Mouse (Mus musculus): ENCODE results near the gene Ank. TPM values are rescaled to one million over a fixed set of nuclear protein-coding genes. Genes with fewer than 3 reads are reported as not detected.

Ank gene
- polyA plus RNA-seq, 1 experiment from 2014 or later, result 18.0 TPM

DNA sequence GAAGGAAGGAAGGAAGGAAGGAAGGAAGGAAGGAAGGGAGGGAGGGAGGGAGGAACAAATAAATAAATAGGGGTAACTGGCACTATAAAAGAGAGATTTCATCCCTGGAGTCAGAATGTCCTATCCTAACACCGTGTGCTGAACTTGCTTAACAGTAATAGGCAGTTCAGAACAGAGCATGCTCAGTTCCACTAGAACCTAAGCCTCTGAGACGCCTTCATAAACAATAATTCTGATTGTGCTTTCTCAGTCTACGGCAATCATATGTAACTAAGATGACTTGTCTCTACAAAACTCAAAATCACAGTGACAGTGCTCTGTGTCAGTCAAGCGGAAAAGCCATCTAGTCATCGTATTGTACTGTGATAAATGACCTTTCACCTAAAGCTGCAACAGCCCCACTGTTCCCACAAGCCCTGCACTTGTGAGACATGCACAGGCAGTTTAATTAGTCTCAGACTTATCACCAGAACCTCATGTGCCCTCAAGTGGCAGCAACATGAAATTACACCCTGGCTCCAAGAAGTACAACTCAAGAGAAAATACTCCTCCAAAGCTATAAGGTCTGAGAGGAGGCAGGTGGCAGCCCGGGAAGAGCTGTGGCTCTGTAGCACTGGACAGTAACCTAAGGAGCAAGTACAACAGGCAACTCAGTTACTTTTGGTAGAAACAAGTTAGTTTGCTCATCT lies 146.2 kb downstream of the Ank start:
- H3K9ac ChIP-seq (ENCODE audit: low read depth, low read length), result no peak overlapping the region
- ATAC-seq (ENCODE audit: low read depth) (peak; percentile 83; the same call in 1 of the 2 replicates), DNase-seq (ENCODE audit: low spot score) (peak; percentile 85)
- WGBS, result 47% methylated on average over 6 of the region's 6 CpGs
- H3K27ac ChIP-seq (replicated peaks; ENCODE audit: low read depth, low read length), result no peak overlapping the region
- H3K36me3 ChIP-seq (ENCODE audit: control insufficient read depth, insufficient read depth, low read length), result peaks cover 72% of the 10 kb centered on the region
- H3K4me3 ChIP-seq (ENCODE audit: low read depth, low read length), result no peak overlapping the region
- H3K4me2 ChIP-seq (ENCODE audit: low read depth, low read length), result no peak overlapping the region
- H3K27me3 ChIP-seq (replicated peaks; ENCODE audit: control insufficient read depth, insufficient read depth, low read length), result no peaks in the 10 kb centered on the region
- no peaks in the 10 kb centered on the region for H3K9me3 ChIP-seq (ENCODE audit: control insufficient read depth, low read length)
- no peaks in the 10 kb centered on the region for H3K4me1 ChIP-seq (ENCODE audit: control insufficient read depth, insufficient read depth, low read length)

DNA sequence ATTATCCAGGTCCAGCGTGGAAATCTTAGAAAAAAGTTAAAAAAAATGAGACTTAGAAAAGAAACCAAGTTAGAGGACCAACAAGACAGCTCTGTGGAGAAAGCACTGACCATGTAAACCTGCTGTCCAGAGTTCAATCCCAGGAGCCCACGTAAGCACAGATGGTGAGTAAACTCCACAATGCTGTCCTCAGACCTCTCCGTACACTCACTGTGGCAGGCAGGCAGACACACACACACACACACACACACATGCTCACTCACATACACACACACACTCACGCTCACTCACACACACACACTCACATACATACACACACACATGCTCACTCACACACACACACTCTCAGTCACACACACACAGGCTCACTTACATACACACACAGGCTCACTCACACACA lies 146.8 kb downstream of the Ank start:
- H3K4me3 ChIP-seq (ENCODE audit: low read depth, low read length), result no peak overlapping the region
- H3K4me2 ChIP-seq (ENCODE audit: low read depth, low read length), result no peak overlapping the region
- H3K36me3 ChIP-seq (ENCODE audit: control insufficient read depth, insufficient read depth, low read length), result peaks cover 72% of the 10 kb centered on the region
- 92% methylated on average over 4 of the region's 4 CpGs for WGBS
- no peaks in the 10 kb centered on the region for H3K4me1 ChIP-seq (ENCODE audit: control insufficient read depth, insufficient read depth, low read length)
- no peak overlapping the region for H3K27ac ChIP-seq (replicated peaks; ENCODE audit: low read depth, low read length)
- no peaks in the 10 kb centered on the region for H3K27me3 ChIP-seq (replicated peaks; ENCODE audit: control insufficient read depth, insufficient read depth, low read length)
- DNase-seq (ENCODE audit: low spot score) (no peak), ATAC-seq (ENCODE audit: low read depth) (no peak)
- no peak overlapping the region for H3K9ac ChIP-seq (ENCODE audit: low read depth, low read length)
- no peaks in the 10 kb centered on the region for H3K9me3 ChIP-seq (ENCODE audit: control insufficient read depth, low read length)

DNA sequence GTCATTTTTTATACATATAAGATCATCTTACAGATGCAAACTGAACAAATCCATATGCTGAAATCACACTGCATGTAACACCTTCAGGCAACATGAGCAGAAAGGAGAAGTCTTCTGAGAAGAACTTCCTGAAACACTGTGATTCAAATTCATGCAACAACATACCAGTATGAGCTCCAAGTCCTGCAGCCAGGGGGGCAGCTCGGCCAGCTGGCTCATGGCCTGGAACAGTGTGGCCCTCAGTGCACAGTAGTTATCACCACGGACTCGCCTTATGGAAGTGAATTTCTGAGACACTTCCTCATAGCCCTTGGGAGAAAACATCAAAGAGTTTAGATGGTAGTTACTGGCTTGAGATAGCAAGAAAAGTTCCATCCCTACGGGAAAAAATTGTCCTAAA lies 149.7 kb downstream of the Ank start:
- WGBS, result 79% methylated on average over 4 of the region's 4 CpGs
- Histone ChIP-seq H3K4me3 (ENCODE audit: low read depth, low read length) (no peak overlapping the region), H3K27me3 (replicated peaks; ENCODE audit: control insufficient read depth, insufficient read depth, low read length) (no peaks in the 10 kb centered on the region), H3K9ac (ENCODE audit: low read depth, low read length) (no peak overlapping the region), H3K4me1 (ENCODE audit: control insufficient read depth, insufficient read depth, low read length) (no peaks in the 10 kb centered on the region), H3K9me3 (ENCODE audit: control insufficient read depth, low read length) (no peaks in the 10 kb centered on the region), H3K27ac (replicated peaks; ENCODE audit: low read depth, low read length) (no peak overlapping the region), H3K4me2 (ENCODE audit: low read depth, low read length) (no peak overlapping the region), H3K36me3 (ENCODE audit: control insufficient read depth, insufficient read depth, low read length) (peaks cover 74% of the 10 kb centered on the region)
- ATAC-seq (ENCODE audit: low read depth) (no peak), DNase-seq (ENCODE audit: low spot score) (no peak)

DNA sequence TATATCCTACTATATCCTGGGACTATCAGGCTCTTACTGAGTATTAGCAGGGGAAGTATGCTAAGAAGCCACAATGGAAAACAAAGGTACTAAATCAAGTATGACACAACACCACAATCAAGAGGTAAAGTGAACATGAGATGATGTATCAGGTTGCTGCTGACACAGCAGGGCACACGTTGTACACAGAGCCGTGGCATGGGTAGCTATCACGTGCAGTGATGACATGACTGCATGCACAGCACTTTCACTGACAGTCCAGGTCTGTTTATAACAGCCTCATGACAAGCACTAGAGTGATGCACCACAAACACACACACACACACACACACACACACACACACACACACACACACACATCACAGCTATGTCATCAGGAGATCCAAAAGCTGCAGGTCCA lies 150.8 kb downstream of the Ank start:
- WGBS, result 61% methylated on average over 3 of the region's 3 CpGs
- H3K4me2 ChIP-seq (ENCODE audit: low read depth, low read length), result no peak overlapping the region
- H3K9me3 ChIP-seq (ENCODE audit: control insufficient read depth, low read length), result no peaks in the 10 kb centered on the region
- H3K36me3 ChIP-seq (ENCODE audit: control insufficient read depth, insufficient read depth, low read length), result peaks cover 68% of the 10 kb centered on the region
- H3K4me1 ChIP-seq (ENCODE audit: control insufficient read depth, insufficient read depth, low read length), result no peaks in the 10 kb centered on the region
- no peak overlapping the region for H3K9ac ChIP-seq (ENCODE audit: low read depth, low read length)
- no peak overlapping the region for H3K27ac ChIP-seq (replicated peaks; ENCODE audit: low read depth, low read length)
- no peak for ATAC-seq (ENCODE audit: low read depth)
- H3K4me3 ChIP-seq (ENCODE audit: low read depth, low read length), result no peak overlapping the region
- no peak for DNase-seq (ENCODE audit: low spot score)
- no peaks in the 10 kb centered on the region for H3K27me3 ChIP-seq (replicated peaks; ENCODE audit: control insufficient read depth, insufficient read depth, low read length)

DNA sequence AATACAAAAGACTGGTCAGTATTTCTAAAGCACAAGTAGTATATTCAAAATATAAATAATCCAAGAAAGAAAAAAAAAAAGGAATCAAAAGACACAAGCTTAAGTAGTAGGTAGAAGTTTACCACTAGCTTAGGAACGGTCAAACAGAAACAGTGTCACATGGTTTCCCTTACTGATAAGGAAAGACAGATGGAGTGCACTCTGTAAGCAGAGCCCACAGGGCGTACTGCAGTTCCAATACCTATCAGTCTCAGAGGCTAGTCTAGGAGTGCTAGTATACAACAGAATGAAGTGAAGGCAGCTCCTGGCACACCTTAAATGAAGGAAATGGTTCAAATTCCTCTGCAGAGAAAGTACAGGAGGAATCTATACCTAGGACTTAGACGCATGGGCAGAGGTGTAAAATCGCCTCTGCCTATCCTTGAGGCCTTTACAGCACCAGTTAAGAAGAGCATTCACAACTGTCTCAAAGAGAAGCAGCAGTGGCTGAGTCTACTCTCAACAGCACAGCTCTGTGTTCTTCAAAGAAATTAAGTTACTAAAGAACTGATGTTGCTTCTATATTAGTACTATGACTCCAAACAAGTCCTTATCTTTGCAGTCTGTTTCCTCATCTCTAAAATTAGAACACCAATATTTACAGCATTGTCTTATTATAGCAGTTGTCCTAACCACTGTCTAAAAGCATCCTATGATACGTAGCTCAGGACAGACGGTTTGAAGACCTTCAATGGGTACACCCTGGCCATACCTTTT lies 152.5 kb downstream of the Ank start:
- Histone ChIP-seq H3K27me3 (replicated peaks; ENCODE audit: control insufficient read depth, insufficient read depth, low read length) (no peaks in the 10 kb centered on the region), H3K9ac (ENCODE audit: low read depth, low read length) (no peak overlapping the region), H3K4me1 (ENCODE audit: control insufficient read depth, insufficient read depth, low read length) (no peaks in the 10 kb centered on the region), H3K9me3 (ENCODE audit: control insufficient read depth, low read length) (no peaks in the 10 kb centered on the region), H3K4me3 (ENCODE audit: low read depth, low read length) (no peak overlapping the region), H3K36me3 (ENCODE audit: control insufficient read depth, insufficient read depth, low read length) (peaks cover 74% of the 10 kb centered on the region), H3K4me2 (ENCODE audit: low read depth, low read length) (no peak overlapping the region), H3K27ac (replicated peaks; ENCODE audit: low read depth, low read length) (no peak overlapping the region)
- ATAC-seq (ENCODE audit: low read depth) (no peak), DNase-seq (ENCODE audit: low spot score) (no peak)
- WGBS, result 83% methylated on average over 6 of the region's 6 CpGs

DNA sequence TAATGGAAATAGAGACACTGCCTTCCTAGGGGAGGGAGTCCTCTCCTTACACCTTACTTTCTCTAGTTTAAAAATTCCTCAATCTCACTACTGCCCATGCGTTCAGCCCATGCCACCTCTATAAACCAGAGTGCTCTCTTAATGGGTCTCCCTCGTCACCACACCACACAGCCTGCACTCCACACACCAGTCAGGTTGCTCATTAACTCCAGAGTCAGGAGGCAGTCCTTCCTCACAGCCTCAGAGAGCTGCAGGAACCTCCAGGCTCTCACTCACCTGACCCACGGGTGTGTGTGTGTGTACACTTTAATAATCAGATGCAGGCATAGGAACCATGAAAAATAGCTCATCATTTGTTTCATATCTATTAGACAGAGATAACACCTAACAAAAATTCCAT lies 153.2 kb downstream of the Ank start:
- Histone ChIP-seq H3K4me1 (ENCODE audit: control insufficient read depth, insufficient read depth, low read length) (no peaks in the 10 kb centered on the region), H3K9ac (ENCODE audit: low read depth, low read length) (no peak overlapping the region), H3K27ac (replicated peaks; ENCODE audit: low read depth, low read length) (no peak overlapping the region), H3K27me3 (replicated peaks; ENCODE audit: control insufficient read depth, insufficient read depth, low read length) (no peaks in the 10 kb centered on the region), H3K9me3 (ENCODE audit: control insufficient read depth, low read length) (no peaks in the 10 kb centered on the region), H3K36me3 (ENCODE audit: control insufficient read depth, insufficient read depth, low read length) (peaks cover 69% of the 10 kb centered on the region), H3K4me3 (ENCODE audit: low read depth, low read length) (no peak overlapping the region), H3K4me2 (ENCODE audit: low read depth, low read length) (no peak overlapping the region)
- DNase-seq (ENCODE audit: low spot score) (no peak), ATAC-seq (ENCODE audit: low read depth) (no peak)
- WGBS, result 80% methylated on average over 3 of the region's 3 CpGs

DNA sequence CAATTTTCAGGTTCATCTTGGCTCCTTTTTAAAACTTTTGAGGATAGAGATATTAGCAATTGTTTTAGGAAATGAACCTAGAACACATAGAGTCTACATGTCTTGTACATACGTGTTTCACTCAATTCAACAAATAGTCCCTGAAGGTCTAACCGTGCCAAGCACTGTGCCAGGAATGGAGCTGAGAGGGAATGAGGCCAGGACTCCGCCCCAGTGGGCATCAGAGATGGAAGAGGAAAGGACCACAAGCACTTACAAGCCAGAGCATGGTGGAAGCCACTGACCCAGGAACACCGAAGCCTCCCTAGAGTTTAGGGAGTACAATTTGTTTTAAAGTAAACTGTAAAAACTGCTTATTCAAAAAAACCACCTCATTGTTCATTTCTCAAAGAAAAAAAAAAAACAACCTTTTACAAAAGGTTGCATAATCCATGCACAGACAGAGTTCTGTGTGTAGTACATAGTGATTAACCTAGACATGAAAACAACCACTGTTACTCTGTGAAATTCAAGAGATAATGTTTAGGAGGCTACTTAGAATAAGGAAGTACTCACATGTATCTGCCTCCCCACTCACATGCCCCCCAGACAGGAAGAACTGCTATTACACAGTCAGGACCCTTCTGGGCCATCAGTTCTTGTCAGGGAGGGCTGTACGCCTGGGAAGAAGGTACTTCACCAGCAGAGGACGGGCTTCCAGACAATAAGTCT lies 154.2 kb downstream of the Ank start:
- ATAC-seq (ENCODE audit: low read depth) (no peak), DNase-seq (ENCODE audit: low spot score) (no peak)
- H3K4me1 ChIP-seq (ENCODE audit: control insufficient read depth, insufficient read depth, low read length), result no peaks in the 10 kb centered on the region
- H3K9me3 ChIP-seq (ENCODE audit: control insufficient read depth, low read length), result no peaks in the 10 kb centered on the region
- no peak overlapping the region for H3K27ac ChIP-seq (replicated peaks; ENCODE audit: low read depth, low read length)
- H3K36me3 ChIP-seq (ENCODE audit: control insufficient read depth, insufficient read depth, low read length), result peaks cover 69% of the 10 kb centered on the region
- no peak overlapping the region for H3K4me2 ChIP-seq (ENCODE audit: low read depth, low read length)
- H3K27me3 ChIP-seq (replicated peaks; ENCODE audit: control insufficient read depth, insufficient read depth, low read length), result no peaks in the 10 kb centered on the region
- no peak overlapping the region for H3K4me3 ChIP-seq (ENCODE audit: low read depth, low read length)
- 79% methylated on average over 6 of the region's 6 CpGs for WGBS
- H3K9ac ChIP-seq (ENCODE audit: low read depth, low read length), result no peak overlapping the region

DNA sequence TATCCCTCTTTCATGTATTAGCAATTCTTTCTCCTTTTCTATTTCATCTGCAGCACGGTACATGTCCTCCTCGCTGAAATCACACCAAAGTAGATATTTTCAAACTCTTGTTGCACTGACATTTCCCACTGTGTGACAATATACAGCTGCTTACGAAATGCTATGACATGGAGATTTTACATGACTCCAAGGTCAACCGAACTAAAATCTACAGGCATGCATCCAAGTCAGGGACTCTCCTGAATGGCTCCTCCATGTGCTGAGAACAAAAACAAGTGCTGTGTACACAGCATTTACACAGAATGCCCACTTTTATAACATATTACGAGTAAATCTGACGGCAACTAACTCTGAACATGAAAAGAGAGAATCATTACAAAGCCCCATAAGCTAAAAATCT lies 156.8 kb downstream of the Ank start:
- H3K36me3 ChIP-seq (ENCODE audit: control insufficient read depth, insufficient read depth, low read length), result peaks cover 60% of the 10 kb centered on the region

More for the DNA sequence above, 156.8 kb downstream of the Ank start:
- Histone ChIP-seq H3K4me3 (ENCODE audit: low read depth, low read length) (no peak overlapping the region), H3K27ac (replicated peaks; ENCODE audit: low read depth, low read length) (no peak overlapping the region), H3K9ac (ENCODE audit: low read depth, low read length) (no peak overlapping the region), H3K4me2 (ENCODE audit: low read depth, low read length) (no peak overlapping the region), H3K9me3 (ENCODE audit: control insufficient read depth, low read length) (no peaks in the 10 kb centered on the region), H3K27me3 (replicated peaks; ENCODE audit: control insufficient read depth, insufficient read depth, low read length) (no peaks in the 10 kb centered on the region), H3K4me1 (ENCODE audit: control insufficient read depth, insufficient read depth, low read length) (no peaks in the 10 kb centered on the region)
- ATAC-seq (ENCODE audit: low read depth), result no peak
- no peak for DNase-seq (ENCODE audit: low spot score)
- WGBS, result 94% methylated on average over 6 of the region's 6 CpGs
